Comparison of ENCODE assay signal across 8 mouse cellular contexts in the genomic region with DNA sequence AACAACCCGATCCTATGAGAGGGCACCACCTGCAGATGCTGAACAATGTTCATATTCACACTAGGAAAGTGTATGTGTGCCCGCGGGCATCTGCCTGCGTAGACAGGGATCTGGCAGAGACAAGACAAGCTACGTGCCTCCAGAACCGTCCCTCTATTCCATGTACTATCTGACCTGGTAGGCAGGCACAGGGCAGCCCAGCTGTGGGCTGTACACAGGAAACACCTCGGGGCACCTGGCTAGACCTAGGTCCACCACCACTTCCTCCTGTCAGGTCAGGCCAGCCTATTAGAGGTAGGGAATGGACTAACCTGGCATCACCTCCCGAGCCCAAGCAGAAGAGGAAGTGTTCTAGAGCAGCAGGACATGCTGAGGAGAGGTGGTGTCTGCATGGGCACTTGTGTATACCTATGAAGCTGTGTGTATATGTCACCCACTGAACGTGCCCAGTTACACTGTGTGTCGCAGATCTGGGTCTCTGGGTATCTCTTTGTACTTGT. TPM values are rescaled to one million over a fixed set of nuclear protein-coding genes. Genes with fewer than 3 reads are reported as not detected.
DNase-seq lines count a peak whose midpoint lies in the region; ATAC-seq and TF ChIP-seq lines count a peak whose summit lies in the region.

A gene (minus strand): TSS at position 51 of the 500 bp plus-strand sequence.

- no peak for ATAC-seq in embryonic facial prominence, embryonic 13.5 days (ENCODE audit: insufficient number of reproducible peaks, insufficient read depth, low FRiP score, low TSS enrichment, low read depth)
- ATAC-seq in intestine, embryonic 16.5 days, result no peak

- 75% methylated on average over 10 of the region's 10 CpGs for WGBS in embryonic facial prominence, embryonic 13.5 days
- WGBS in intestine, embryonic 16.5 days, result 86% methylated on average over 10 of the region's 10 CpGs

- H3K79me2 ChIP-seq in myocyte (ENCODE audit: control insufficient read depth, insufficient read depth), result peaks cover 36% of the 10 kb centered on the region

- H3K4me3 ChIP-seq in layer of hippocampus, adult 2 months, result peak within 1 kb of the TSS; percentile 43
- peak within 1 kb of the TSS; percentile 41 for H3K4me3 ChIP-seq in embryonic facial prominence, embryonic 13.5 days
- peak within 1 kb of the TSS; percentile 50 for H3K4me3 ChIP-seq in intestine, embryonic 16.5 days (ENCODE audit: low read length)
- peak within 1 kb of the TSS; percentile 82 for H3K4me3 ChIP-seq in myocyte

- H3K36me3 ChIP-seq in embryonic facial prominence, embryonic 13.5 days, result no peaks in the 10 kb centered on the region
- no peaks in the 10 kb centered on the region for H3K36me3 ChIP-seq in intestine, embryonic 16.5 days (ENCODE audit: control insufficient read depth, insufficient read depth, low read length)
- H3K36me3 ChIP-seq in myocyte (ENCODE audit: control insufficient read depth, insufficient read depth), result no peaks in the 10 kb centered on the region

- peak within 1 kb of the TSS; percentile 36; the same call in 1 of the 2 replicates for H3K27ac ChIP-seq in layer of hippocampus, adult 2 months
- H3K27ac ChIP-seq in embryonic facial prominence, embryonic 13.5 days, result no peak within 1 kb of the TSS
- peak within 1 kb of the TSS; percentile 35; the same call in 1 of the 2 replicates for H3K27ac ChIP-seq in intestine, embryonic 16.5 days (ENCODE audit: low read length)

- TF ChIP-seq CTCF in layer of hippocampus, adult 2 months (conservative IDR thresholded peaks at IDR 0.05), result no peak

- peak within 1 kb of the TSS; percentile 28 for H3ac ChIP-seq in myocyte (ENCODE audit: control insufficient read depth, insufficient read length)

- no peak for DNase-seq in layer of hippocampus, adult 2 months (ENCODE audit: low spot score in 2 of 2)
- no peak for DNase-seq in layer of hippocampus, adult 11-12 months (ENCODE audit: low spot score)
- no peak for DNase-seq in adrenal gland, adult 2 months
- DNase-seq in ovary, postnatal 14 days (ENCODE audit: low spot score), result no peak
- DNase-seq in Muller cell, postnatal 12 days (ENCODE audit: inconsistent ontology term), result no peak

- H3K4me2 ChIP-seq in embryonic facial prominence, embryonic 13.5 days, result peak within 1 kb of the TSS; percentile 65
- H3K4me2 ChIP-seq in intestine, embryonic 16.5 days (ENCODE audit: low read depth, low read length), result peak within 1 kb of the TSS; percentile 88
- peak within 1 kb of the TSS; percentile 88 for H3K4me2 ChIP-seq in myocyte (ENCODE audit: low read depth)

- peaks cover 56% of the 10 kb centered on the region for H3K4me1 ChIP-seq in embryonic facial prominence, embryonic 13.5 days
- H3K4me1 ChIP-seq in intestine, embryonic 16.5 days (ENCODE audit: control insufficient read depth, insufficient read depth, low read length), result peaks cover 48% of the 10 kb centered on the region

- no peak for TF ChIP-seq POLR2A in myocyte (IDR thresholded peaks at IDR 0.05; ENCODE audit: insufficient read length, low read depth)

- H3K9me3 ChIP-seq in embryonic facial prominence, embryonic 13.5 days, result no peaks in the 10 kb centered on the region
- H3K9me3 ChIP-seq in intestine, embryonic 16.5 days (ENCODE audit: control insufficient read depth, low read length), result no peaks in the 10 kb centered on the region

- H3K9ac ChIP-seq in embryonic facial prominence, embryonic 13.5 days, result peak within 1 kb of the TSS; percentile 63
- H3K9ac ChIP-seq in intestine, embryonic 16.5 days (ENCODE audit: low read depth, low read length), result peak within 1 kb of the TSS; percentile 66

- H3K27me3 ChIP-seq in embryonic facial prominence, embryonic 13.5 days, result peaks cover 40% of the 10 kb centered on the region
- H3K27me3 ChIP-seq in intestine, embryonic 16.5 days (replicated peaks; ENCODE audit: control insufficient read depth, insufficient read depth, low read length), result no peaks in the 10 kb centered on the region
- H3K27me3 ChIP-seq in myocyte (ENCODE audit: control insufficient read depth, insufficient read depth, insufficient read length), result no peaks in the 10 kb centered on the region

TF ChIP-seq in myocyte, 11 proteins besides CTCF, POLR2A, EP300 and RAD21:
- TF ChIP-seq MYOD1 (IDR thresholded peaks at IDR 0.05; ENCODE audit: control insufficient read depth in 1 of 3, insufficient read length in 2 of 3, low read depth in 2 of 3) (no peak), TCF3 (IDR thresholded peaks at IDR 0.05; ENCODE audit: insufficient read length, low read depth) (no peak), MAX (IDR thresholded peaks at IDR 0.05; ENCODE audit: low read depth) (no peak), MYOG (IDR thresholded peaks at IDR 0.05; ENCODE audit: control insufficient read depth in 1 of 3, insufficient read depth in 1 of 3, insufficient read length in 2 of 3, low read depth in 2 of 3) (no peak), CEBPB (IDR thresholded peaks at IDR 0.05; ENCODE audit: insufficient read depth, poor library complexity, severe bottlenecking) (no peak), USF1 (IDR thresholded peaks at IDR 0.05; ENCODE audit: low read depth) (no peak), E2F4 (IDR thresholded peaks at IDR 0.05; ENCODE audit: insufficient read depth) (no peak), SRF (IDR thresholded peaks at IDR 0.05; ENCODE audit: control insufficient read depth, insufficient read length, low read depth) (no peak), TCF12 (IDR thresholded peaks at IDR 0.05; ENCODE audit: insufficient read depth, poor library complexity, severe bottlenecking) (no peak), POLR2AphosphoS2 (IDR thresholded peaks at IDR 0.05; ENCODE audit: insufficient read length, low read depth) (no peak), REST (IDR thresholded peaks at IDR 0.05; ENCODE audit: insufficient read depth, insufficient read length) (no peak)

RNA-seq across cellular contexts. Expression of the gene that starts here (rescaled TPM):
- 1 to 10 TPM; 4.7 to 5.2 TPM for total RNA-seq in layer of hippocampus, adult 2 months (2021)
- polyA plus RNA-seq in embryonic facial prominence, embryonic 13.5 days (2015; fragmentation: Nextera tagmentation; extraction: Ambion mirVana), result 8.7 and 10.3 TPM in 2 replicates
- 12.4 and 14.0 TPM in 2 replicates for polyA plus RNA-seq in intestine, embryonic 16.5 days (2015; fragmentation: Nextera tagmentation; extraction: Ambion mirVana)
- polyA plus RNA-seq in myocyte (2012; fragmentation: generic; extraction: Trizol), result 41.9 TPM
- total RNA-seq in adrenal gland, adult 2 months (2021), result 1 to 10 TPM in 1 of 2 experiments, under 1 TPM in 1; 0.37 to 2.8 TPM
- 0.63 and 1.6 TPM in 2 replicates for polyA plus RNA-seq in adrenal gland, adult 2 months (2012; rRNA removed)
